Mouse (Mus musculus) stomach, postnatal 0 days (tissue): ENCODE data around the gene Uso1.

Experiments
- CTCF ChIP-seq: IDR thresholded peaks from 2 replicates; pipeline ENCODE4 v1.5.1; 2016; ENCODE audit warnings: antibody characterized with exemption, low read depth, mild to moderate bottlenecking, moderate library complexity
- EP300 ChIP-seq: optimal IDR thresholded peaks from 2 replicates; pipeline ENCODE3; 2016; ENCODE audit warnings: antibody characterized with exemption

- TF ChIP-seq EP300 (no peak), CTCF (no peak)
Observed at GRCm38 (mm10) chr5:92094062-92094415, 43.7 kb upstream of the Uso1 start.
